Mouse (Mus musculus): ENCODE results near the gene Ephb2.

The Ephb2 gene

DNA sequence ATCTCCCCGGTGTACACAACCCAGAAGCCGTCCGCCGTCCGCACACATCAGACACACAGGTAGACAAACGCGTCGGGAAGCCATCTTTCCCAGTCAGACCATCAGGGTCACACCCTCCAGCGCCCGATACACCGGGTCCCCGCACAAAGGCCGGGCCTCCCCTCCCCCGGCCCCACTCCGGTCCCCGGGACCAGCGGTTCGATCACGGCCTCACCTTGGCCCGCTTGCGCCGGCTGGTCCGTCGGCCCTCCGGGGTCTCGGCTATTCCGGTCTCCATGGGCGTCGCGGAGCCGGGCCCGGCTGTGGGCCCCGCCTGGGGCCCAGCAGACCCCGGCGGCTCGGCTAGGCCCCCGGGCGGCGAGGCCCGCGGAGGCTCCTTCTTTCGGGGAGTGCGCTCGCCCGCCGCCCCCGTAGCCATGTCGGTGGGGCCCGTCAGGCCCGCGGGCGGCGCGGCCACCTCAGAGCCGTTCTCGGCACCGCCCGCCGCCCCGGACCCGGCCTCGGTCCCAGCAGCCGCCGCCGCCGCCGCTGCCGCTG, 233.7 kb downstream of the Ephb2 start:
- no peak for DNase-seq (ENCODE audit: low spot score in 2 of 2)

DNA sequence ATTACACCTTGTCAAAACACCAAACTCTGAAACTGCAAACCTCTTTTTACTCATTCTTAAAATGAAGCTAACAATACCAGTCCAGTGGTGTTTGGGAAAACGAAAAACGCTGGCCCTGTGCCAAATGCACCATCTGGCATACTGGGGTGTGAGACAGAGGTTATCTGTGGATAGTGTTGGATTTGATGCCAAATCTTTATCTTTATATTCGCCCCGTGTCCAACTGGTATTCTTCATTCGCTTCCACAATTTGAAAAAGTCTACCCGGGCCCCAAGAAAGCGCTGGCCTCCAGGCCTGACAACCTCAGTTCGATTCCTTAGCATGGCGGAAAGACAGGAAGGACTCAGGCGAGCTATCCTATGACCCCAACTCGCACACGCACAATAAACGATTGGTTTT, 234.3 kb downstream of the Ephb2 start:
- peak; percentile 30 to 70 for DNase-seq (ENCODE audit: low spot score in 2 of 2)

DNA sequence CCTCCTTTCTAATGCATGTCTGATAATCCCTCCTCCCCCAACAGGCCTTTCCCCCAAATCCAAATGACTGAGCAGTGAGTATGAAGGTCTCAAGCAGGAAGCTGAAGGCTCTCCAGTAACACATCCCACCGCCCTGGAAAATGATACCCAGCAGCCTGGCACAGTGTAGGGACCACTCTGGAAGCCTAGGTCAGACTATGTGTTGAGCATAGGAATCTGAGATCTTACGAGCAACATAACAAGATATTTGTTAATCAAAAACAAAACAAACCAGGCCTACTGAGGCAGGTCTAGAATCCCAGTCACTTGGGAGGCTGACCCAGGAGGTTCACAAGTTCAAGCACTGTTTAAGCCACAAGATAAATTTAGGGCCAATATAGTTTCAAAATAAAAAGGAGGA, 235.3 kb downstream of the Ephb2 start:
- no peak for DNase-seq (ENCODE audit: low spot score in 2 of 2)

DNA sequence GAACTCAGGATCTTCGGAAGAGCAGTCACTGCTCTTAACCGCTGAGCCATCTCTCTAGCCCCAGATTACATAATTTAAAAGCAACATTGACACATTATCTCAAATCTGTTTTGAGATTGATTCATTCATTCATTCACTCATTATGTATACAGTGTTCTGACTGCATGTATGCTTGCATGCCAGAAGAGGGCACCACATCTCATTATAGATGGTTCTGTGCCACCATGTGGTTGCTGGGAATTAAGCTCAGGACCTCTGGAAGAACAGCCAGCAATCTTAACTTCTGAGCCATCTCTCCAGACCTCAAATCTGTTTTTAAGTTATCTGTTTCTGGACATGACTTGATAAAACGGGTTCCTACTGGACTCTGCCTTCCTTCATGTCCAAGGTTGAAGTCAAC, 235.9 kb downstream of the Ephb2 start:
- DNase-seq (ENCODE audit: low spot score in 2 of 2) = no peak

DNA sequence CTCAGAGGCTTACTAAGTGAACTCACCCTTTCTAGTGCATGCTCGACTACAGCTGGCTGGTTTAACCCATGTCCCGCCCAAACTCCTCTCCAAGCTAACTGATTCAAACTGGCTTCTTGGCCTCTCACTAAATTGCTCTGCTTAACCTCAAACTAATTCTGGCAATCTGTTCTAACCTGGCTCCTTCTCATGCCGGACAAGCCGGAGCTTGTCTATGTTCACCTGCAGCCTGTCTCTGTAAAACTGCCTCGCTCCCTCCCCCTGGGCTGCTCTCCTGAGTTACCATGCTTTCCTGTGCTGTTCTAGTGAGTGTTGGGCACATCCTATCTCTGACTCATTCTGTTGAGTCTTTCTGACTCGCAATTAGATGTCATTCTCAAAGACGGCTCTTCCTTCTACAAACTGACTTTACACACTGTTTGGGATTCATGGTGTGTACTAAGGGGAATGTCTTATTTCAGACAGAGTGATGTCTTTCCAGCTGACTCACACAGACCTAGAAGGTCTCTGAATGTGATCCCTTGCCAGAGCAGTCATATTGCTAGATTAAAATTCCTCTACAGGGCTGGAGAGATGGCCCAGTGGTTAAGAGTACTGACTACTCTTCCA, 237.4 kb downstream of the Ephb2 start:
- no peak for DNase-seq (ENCODE audit: low spot score in 2 of 2)
